Comparison of ENCODE assay signal across 16 mouse cellular contexts in the genomic region with DNA sequence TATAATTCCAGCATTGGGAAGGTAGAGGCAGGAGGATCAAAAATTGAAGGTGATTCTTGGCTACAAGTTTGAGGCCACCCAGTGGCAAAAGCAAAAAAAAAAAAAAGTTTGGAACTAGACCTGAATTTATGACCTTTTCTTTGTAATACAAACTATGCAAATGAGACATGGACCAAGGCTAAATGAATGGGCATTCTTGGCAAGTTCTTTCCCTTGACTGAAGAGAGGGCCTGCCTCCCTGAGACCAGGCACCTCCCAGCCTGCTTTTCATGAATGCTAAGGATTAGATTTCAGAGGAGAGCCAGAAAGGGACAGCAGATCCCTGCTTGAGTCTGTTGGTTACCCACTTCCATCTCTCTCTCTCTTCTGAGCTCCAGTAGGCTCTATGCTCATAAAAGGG.
"Had no signal": no experiment of that assay in that cellular context is flagged by ENCODE, and none has a peak within 500 bp of the region (broad histone marks: within the 10 kb centered on the region; RNA-seq: fewer than 3 reads in every experiment).

No protein-coding gene starts in this region.

- H3K27me3 ChIP-seq: limb, embryonic 13.5 days; midbrain, embryonic 15.5 days; neural tube, embryonic 13.5 days had no signal

- H3K4me1 ChIP-seq: midbrain, embryonic 15.5 days had no signal

- DNase-seq: kidney, postnatal 36 days; left cerebral cortex, postnatal 4 days; lung, adult 18-20 months; lung, postnatal 10 days; lung, postnatal 4 days; retina, postnatal 1 day; right cerebral cortex, postnatal 4 days; spleen, adult 18-20 months; thymus, adult 18-20 months; thymus, postnatal 14 days had no signal

- H3K9ac ChIP-seq: limb, embryonic 13.5 days; liver, embryonic 14.5 days; midbrain, embryonic 15.5 days; neural tube, embryonic 13.5 days had no signal

- H3K4me3 ChIP-seq: layer of hippocampus, adult 2 months; limb, embryonic 13.5 days; midbrain, embryonic 10.5 days; midbrain, embryonic 15.5 days; neural tube, embryonic 13.5 days had no signal

- H3K36me3 ChIP-seq: limb, embryonic 13.5 days; midbrain, embryonic 10.5 days; midbrain, embryonic 15.5 days; neural tube, embryonic 13.5 days had no signal

- H3K9me3 ChIP-seq: limb, embryonic 13.5 days; midbrain, embryonic 10.5 days; midbrain, embryonic 15.5 days; neural tube, embryonic 13.5 days had no signal

- H3K4me2 ChIP-seq: limb, embryonic 13.5 days; midbrain, embryonic 15.5 days; neural tube, embryonic 13.5 days had no signal

- ATAC-seq: midbrain, embryonic 15.5 days had no signal

- H3K27ac ChIP-seq: layer of hippocampus, adult 2 months; limb, embryonic 13.5 days; liver, embryonic 14.5 days; midbrain, embryonic 10.5 days; midbrain, embryonic 15.5 days; neural tube, embryonic 13.5 days had no signal
